Mouse (Mus musculus) liver, adult 2 months (tissue): Measurements from ENCODE around the gene Rnf135.

Source experiments
- CTCF ChIP-seq: fragments of 200-500 bp; IDR thresholded peaks from 2 replicates; pipeline ENCODE4 v1.5.1; 2011; ENCODE audit warnings: low read depth, low read length, control low read depth
- POLR2A ChIP-seq: fragments of 200-500 bp; IDR thresholded peaks from 2 replicates; pipeline ENCODE4 v1.6.1; 2011; ENCODE audit warnings: low read length, control low read depth; ENCODE audit not compliant: insufficient read depth; ENCODE audit errors: extremely low read depth

- TF ChIP-seq POLR2A (peak; percentile 96), CTCF (no peak)
These were observed 29.7 kb upstream of the Rnf135 start, which contains the start of gene Adap2 for GRCm38 (mm10) chr11:80153857-80154495.
